Mouse (Mus musculus): ENCODE measurements at regions not wholly inside any gene's neighbourhood (a gene's known extent, or its start where the extent isn't known, plus 50 kb on each side); places are given as distances from the start of the nearest gene placed in this dataset.
A peak's percentile ranks its signal among the peaks of the same experiment; 100 is the strongest.

DNA sequence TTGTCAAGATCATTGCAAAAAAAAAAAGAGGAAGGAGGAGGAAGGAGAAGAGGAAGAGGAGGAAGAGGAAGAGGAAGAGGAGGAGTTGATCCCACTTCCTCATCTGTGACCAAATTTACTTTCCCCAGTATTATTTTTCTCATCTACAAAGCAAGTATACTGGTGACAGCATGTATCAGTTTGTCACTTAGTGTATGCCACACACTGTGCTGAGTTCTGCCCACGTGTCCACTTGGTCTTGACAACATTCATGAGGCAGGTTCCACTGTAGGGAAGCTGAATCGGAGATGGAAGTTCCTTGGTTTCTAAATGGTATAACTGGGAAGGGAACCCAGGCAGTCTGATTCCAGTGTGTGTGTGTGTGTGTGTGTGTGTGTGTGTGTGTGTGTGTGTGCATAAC, 122.3 kb upstream of the Hs3st2 start:
- 82% methylated on average over 2 of the region's 2 CpGs for WGBS

DNA sequence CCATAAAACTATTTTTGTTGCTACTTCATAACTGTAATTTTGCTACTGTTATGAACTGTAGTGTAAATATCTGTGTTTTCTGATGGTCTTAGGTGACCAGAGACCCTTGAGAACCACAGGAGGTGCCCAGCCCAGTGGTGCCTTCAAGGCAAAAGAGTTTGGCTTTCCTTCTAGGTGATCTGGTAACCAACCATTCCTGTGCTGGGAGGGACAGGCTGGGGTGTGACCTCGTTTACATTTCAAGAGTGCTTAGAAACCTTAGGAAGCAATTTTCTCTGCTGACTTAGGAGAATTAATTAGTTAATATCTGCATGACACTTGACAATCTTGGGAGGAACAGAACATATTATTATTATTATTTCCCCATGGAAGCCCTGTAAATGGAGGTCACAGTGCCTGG, 111.1 kb upstream of the Hs3st2 start:
- no peak for ATAC-seq (ENCODE audit: insufficient number of reproducible peaks, insufficient read depth, low FRiP score, low TSS enrichment, low read depth)
- Histone ChIP-seq H3K36me3 (no peaks in the 10 kb centered on the region), H3K27me3 (no peaks in the 10 kb centered on the region), H3K4me3 (no peak overlapping the region), H3K27ac (no peak overlapping the region), H3K4me1 (no peaks in the 10 kb centered on the region), H3K9ac (no peak overlapping the region), H3K4me2 (no peak overlapping the region), H3K9me3 (no peaks in the 10 kb centered on the region)
- 62% methylated on average over 1 of the region's 1 CpGs for WGBS

More for the DNA sequence above, 122.3 kb upstream of the Hs3st2 start:
- no peak overlapping the region for H3K4me3 ChIP-seq
- no peak overlapping the region for H3K4me2 ChIP-seq
- no peak for ATAC-seq (ENCODE audit: insufficient number of reproducible peaks, insufficient read depth, low FRiP score, low TSS enrichment, low read depth)
- no peaks in the 10 kb centered on the region for H3K27me3 ChIP-seq
- H3K4me1 ChIP-seq, result no peaks in the 10 kb centered on the region
- H3K27ac ChIP-seq, result no peak overlapping the region
- no peak overlapping the region for H3K9ac ChIP-seq
- no peaks in the 10 kb centered on the region for H3K36me3 ChIP-seq
- H3K9me3 ChIP-seq, result no peaks in the 10 kb centered on the region

DNA sequence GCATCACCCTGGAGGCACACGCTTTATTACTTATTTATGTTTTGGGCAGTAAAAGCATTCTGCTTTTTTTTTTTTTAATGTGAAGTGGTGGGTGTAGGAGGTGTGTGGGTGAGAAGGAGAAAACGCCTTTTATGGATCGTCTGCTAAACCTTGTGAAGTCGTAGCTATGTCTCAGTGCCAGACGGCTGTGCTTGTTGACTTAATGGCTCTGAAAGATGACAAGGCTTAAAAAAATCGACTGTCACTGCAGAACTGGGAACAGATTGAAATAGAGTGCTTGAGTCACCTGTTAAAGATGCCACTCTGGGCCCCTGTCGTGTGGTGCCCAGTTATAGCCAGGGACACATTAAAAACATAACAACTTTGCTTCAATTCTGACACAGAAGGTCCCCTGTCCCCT, 109.5 kb upstream of the Hs3st2 start:
- no peak for ATAC-seq (ENCODE audit: insufficient number of reproducible peaks, insufficient read depth, low FRiP score, low TSS enrichment, low read depth)
- 75% methylated on average over 7 of the region's 7 CpGs for WGBS
- H3K36me3 ChIP-seq, result no peaks in the 10 kb centered on the region
- no peaks in the 10 kb centered on the region for H3K4me1 ChIP-seq
- no peak overlapping the region for H3K4me2 ChIP-seq
- H3K4me3 ChIP-seq, result no peak overlapping the region
- H3K27ac ChIP-seq, result no peak overlapping the region
- no peak overlapping the region for H3K9ac ChIP-seq
- H3K9me3 ChIP-seq, result no peaks in the 10 kb centered on the region
- no peaks in the 10 kb centered on the region for H3K27me3 ChIP-seq

DNA sequence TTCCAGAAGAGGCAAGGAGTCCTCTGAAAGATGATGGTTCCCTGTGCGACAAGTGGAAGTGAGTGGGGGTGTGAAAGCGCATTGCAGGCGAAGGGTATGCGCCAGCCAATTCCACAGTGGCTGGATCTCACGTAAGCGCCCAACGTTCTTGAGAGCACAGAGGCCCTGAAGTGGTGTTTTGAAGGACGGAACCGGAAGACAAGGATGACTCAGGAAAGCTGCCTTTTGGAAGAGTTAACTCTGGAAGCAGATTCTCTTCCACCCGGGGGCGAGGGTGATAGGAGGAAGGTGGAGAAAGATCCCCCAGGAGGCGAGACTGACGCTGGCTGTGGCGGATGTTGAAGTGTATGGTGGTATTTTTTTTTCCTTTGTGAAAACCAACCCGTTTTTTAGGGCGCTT, 101.9 kb upstream of the Hs3st2 start:
- Histone ChIP-seq H3K9me3 (0 out of 2 replicates have a peak, but pooled peaks cover 3% of the 10 kb centered on the region), H3K4me1 (no peaks in the 10 kb centered on the region), H3K27ac (no peak overlapping the region), H3K4me3 (no peak overlapping the region), H3K9ac (no peak overlapping the region), H3K4me2 (no peak overlapping the region), H3K36me3 (no peaks in the 10 kb centered on the region), H3K27me3 (no peaks in the 10 kb centered on the region)
- ATAC-seq (ENCODE audit: insufficient number of reproducible peaks, insufficient read depth, low FRiP score, low TSS enrichment, low read depth), result no peak
- WGBS, result 85% methylated on average over 16 of the region's 16 CpGs

DNA sequence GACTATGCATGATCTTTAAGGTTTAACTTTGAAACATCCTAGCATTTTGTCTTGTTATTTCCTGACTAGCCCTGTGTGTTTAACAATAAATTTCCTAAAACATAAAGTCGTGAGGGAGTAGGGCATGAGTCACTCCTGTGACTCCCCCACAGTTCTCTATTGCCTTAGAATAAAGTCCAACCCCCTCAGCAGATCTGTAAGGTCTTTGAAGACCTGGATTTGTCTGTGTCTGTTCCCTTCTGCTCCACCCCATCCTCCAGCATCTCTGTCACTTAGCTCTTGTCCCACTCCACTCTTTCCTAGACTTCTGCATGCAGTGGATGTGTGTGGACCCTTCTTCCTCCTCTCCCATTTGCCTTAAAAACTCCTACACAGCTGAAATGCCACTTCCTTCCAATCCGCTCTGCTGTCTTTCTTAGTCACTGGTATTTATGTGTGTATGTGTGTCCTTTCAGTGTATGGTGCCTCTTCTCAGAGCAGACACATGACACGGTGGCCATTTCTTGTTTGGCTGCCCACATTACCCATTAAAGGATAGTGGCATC, 95.4 kb upstream of the Hs3st2 start:
- no peak overlapping the region for H3K4me2 ChIP-seq
- no peaks in the 10 kb centered on the region for H3K4me1 ChIP-seq
- H3K9me3 ChIP-seq, result 0 out of 2 replicates have a peak, but pooled peaks cover 3% of the 10 kb centered on the region
- no peaks in the 10 kb centered on the region for H3K36me3 ChIP-seq
- no peaks in the 10 kb centered on the region for H3K27me3 ChIP-seq
- no peak overlapping the region for H3K27ac ChIP-seq
- WGBS, result 75% methylated on average over 3 of the region's 3 CpGs
- no peak for ATAC-seq (ENCODE audit: insufficient number of reproducible peaks, insufficient read depth, low FRiP score, low TSS enrichment, low read depth)
- no peak overlapping the region for H3K9ac ChIP-seq
- H3K4me3 ChIP-seq, result no peak overlapping the region

DNA sequence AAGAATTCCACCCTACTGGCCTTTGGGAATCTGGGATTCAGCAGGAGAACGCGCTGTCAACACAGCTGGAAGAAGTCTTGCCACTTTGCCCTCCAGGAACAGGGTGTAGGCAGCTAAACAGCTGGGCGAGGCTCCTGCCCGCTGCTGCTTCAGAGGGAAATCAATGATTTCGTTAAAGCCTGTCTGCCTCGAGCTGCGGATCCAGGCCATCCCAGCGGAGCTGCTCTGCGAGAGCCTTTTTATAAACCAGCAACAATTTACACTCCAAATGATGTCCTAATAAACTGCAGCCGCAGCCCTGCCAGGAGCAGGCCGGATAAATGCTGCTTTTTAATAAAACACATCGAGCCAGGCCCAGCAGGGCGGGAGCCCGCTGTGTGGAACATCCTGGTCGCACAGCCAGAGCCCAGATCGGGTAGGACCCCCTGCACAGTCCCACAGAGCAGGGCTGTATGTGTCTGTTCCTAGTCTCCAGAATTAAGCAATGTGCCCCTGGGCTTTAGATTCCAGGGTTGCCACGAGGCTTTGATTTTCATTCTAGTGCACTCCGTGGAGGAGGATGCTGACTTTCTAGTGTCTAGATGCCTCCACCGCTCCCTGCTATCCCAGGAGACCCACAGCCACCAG, 78.6 kb upstream of the Hs3st2 start:
- Histone ChIP-seq H3K4me2 (peak overlapping the region; percentile 50), H3K4me3 (0 out of 2 replicates have a peak overlapping the region, but pooled peaks have one; percentile 10), H3K36me3 (no peaks in the 10 kb centered on the region), H3K27ac (no peak overlapping the region), H3K9ac (peak overlapping the region; percentile 32; the same call in 1 of the 2 replicates), H3K27me3 (0 out of 2 replicates have a peak, but pooled peaks cover 3% of the 10 kb centered on the region), H3K4me1 (peaks cover 6% of the 10 kb centered on the region; the same call in 1 of the 2 replicates), H3K9me3 (no peaks in the 10 kb centered on the region)
- ATAC-seq (ENCODE audit: insufficient number of reproducible peaks, insufficient read depth, low FRiP score, low TSS enrichment, low read depth), result peak; percentile 20; the same call in 1 of the 2 replicates
- WGBS, result 4% methylated on average over 19 of the region's 19 CpGs

DNA sequence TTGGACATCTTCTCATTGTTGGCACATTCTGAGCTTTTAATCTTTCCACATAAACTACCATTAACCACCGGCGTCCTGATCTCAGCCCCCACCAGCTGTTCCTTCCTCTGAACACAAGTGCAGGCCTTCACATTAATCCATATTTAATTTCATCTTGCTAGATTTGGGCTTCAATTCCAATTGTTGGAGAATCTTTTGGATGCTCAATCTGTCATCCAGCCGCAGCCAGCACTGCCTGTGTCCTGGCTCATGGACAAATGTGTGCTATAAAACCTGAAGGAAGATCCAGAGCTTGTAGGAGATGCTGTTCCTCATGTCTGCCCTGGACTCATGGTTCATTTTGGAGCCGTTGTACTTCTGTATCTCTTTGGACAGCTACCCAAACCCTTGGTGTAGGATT, 77.1 kb upstream of the Hs3st2 start:
- H3K9ac ChIP-seq, result no peak overlapping the region
- ATAC-seq (ENCODE audit: insufficient number of reproducible peaks, insufficient read depth, low FRiP score, low TSS enrichment, low read depth), result no peak
- no peaks in the 10 kb centered on the region for H3K9me3 ChIP-seq
- 0 out of 2 replicates have a peak, but pooled peaks cover 3% of the 10 kb centered on the region for H3K27me3 ChIP-seq
- WGBS, result 85% methylated on average over 4 of the region's 4 CpGs
- H3K4me3 ChIP-seq, result no peak overlapping the region
- H3K36me3 ChIP-seq, result no peaks in the 10 kb centered on the region
- no peak overlapping the region for H3K27ac ChIP-seq
- H3K4me1 ChIP-seq, result peaks cover 6% of the 10 kb centered on the region; the same call in 1 of the 2 replicates
- no peak overlapping the region for H3K4me2 ChIP-seq

DNA sequence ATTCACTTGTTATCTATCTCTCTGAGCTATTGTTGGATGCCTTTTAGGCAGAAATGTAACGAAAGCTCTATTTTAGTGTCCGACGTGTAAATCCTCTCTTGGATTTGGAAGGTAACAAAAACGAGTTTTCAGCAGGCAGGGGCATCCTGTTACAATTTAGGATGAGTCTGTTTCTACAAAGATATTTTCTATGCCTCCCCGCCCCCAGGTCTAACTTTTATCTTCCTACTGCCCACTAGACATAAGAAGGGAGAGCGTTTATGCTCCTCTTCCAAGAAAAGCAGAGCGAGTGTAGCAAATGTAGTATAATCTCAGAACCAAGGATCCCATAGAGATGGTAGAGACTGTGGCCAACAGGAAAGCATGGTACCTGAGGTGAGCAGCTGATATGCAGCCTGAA, 62.4 kb upstream of the Hs3st2 start:
- WGBS, result 75% methylated on average over 7 of the region's 7 CpGs
- Histone ChIP-seq H3K27ac (no peak overlapping the region), H3K9ac (no peak overlapping the region), H3K9me3 (no peaks in the 10 kb centered on the region), H3K27me3 (no peaks in the 10 kb centered on the region), H3K36me3 (no peaks in the 10 kb centered on the region), H3K4me1 (no peaks in the 10 kb centered on the region), H3K4me3 (no peak overlapping the region), H3K4me2 (no peak overlapping the region)
- no peak for ATAC-seq (ENCODE audit: insufficient number of reproducible peaks, insufficient read depth, low FRiP score, low TSS enrichment, low read depth)

DNA sequence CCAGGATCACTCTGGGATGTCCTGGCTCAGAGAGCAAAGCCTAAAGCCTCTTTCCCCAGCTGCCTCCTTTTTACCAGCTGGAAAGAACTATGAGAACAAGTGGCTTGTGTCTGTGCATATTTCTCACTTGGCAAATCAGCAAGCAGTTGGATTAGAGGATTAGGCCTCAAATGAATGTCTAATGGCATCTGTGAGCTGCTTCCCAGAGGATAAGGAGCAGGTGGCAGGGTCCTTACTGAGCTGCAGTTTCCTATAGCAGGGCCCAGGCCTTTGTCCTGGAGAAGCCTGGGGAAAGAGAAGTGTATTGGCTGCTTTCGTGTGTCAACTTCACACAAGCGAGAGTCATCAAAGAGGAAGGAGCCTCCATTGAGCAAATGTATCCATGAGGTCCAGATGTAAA, 59.1 kb upstream of the Hs3st2 start:
- Histone ChIP-seq H3K9me3 (no peaks in the 10 kb centered on the region), H3K4me3 (no peak overlapping the region), H3K4me1 (no peaks in the 10 kb centered on the region), H3K27me3 (no peaks in the 10 kb centered on the region), H3K4me2 (no peak overlapping the region), H3K27ac (no peak overlapping the region), H3K36me3 (no peaks in the 10 kb centered on the region), H3K9ac (no peak overlapping the region)
- 63% methylated on average over 2 of the region's 2 CpGs for WGBS
- no peak for ATAC-seq (ENCODE audit: insufficient number of reproducible peaks, insufficient read depth, low FRiP score, low TSS enrichment, low read depth)

DNA sequence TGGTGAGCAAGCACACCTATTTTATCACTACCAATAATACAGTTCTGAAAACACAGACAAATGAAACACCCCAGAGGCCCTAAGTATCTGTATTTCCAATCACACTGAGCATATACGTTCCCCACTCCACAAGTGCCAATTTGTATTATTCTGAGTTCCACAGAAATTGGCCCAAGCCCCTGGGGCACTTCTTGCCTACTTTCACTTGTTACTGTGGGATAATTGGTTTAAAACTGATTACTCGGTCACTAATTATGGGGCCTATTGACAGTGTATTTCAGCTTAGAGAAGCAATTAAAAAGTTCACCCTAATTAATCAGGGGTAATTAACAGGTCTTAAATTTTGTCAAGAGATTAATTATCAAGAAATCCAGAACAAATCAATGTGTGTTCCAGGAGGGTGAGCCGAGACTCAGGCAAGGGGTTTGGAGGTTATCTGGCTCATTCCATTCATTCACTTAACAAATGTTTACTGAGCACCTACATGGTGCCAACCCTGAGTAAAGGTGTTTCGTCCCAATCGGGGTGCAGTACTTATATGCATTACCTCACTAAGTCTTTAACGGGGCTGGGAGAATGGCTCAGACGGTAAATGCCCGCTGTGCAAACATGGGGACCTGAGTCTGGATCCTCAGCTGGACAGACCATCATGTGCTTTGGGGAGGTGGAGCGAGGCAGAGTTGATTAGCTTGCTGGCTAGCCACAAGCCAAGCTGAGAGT, 56.1 kb upstream of the Hs3st2 start:
- WGBS, result 73% methylated on average over 9 of the region's 9 CpGs
- no peak overlapping the region for H3K27ac ChIP-seq
- H3K4me1 ChIP-seq, result peaks cover 4% of the 10 kb centered on the region
- H3K4me3 ChIP-seq, result no peak overlapping the region
- no peaks in the 10 kb centered on the region for H3K27me3 ChIP-seq
- no peaks in the 10 kb centered on the region for H3K36me3 ChIP-seq
- no peak for ATAC-seq (ENCODE audit: insufficient number of reproducible peaks, insufficient read depth, low FRiP score, low TSS enrichment, low read depth)
- no peaks in the 10 kb centered on the region for H3K9me3 ChIP-seq
- H3K9ac ChIP-seq, result no peak overlapping the region
- H3K4me2 ChIP-seq, result no peak overlapping the region

DNA sequence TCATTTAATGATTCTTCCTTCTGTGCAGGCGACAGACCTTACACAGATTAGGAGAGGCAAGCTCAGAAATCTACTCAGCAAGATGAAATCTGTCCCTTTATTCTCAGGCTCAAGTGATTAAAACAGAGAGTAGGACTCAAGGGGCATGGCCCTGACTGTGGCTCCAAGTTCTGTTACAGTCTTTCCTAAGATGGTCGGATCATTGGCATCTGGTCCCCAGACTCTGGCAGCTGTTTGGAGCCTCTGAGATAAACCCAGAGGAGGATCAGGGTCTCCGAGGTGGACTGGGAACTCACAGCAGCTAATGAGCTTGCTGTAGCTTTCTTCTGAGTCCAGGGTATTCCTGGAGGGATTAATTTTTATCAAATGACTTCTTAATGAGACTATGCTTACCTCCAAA, 51.7 kb upstream of the Hs3st2 start:
- H3K9me3 ChIP-seq, result no peaks in the 10 kb centered on the region
- WGBS, result 52% methylated on average over 3 of the region's 3 CpGs
- H3K27ac ChIP-seq, result no peak overlapping the region
- H3K4me3 ChIP-seq, result no peak overlapping the region
- H3K9ac ChIP-seq, result no peak overlapping the region
- peaks cover 4% of the 10 kb centered on the region for H3K4me1 ChIP-seq
- no peaks in the 10 kb centered on the region for H3K36me3 ChIP-seq
- no peaks in the 10 kb centered on the region for H3K27me3 ChIP-seq
- ATAC-seq (ENCODE audit: insufficient number of reproducible peaks, insufficient read depth, low FRiP score, low TSS enrichment, low read depth), result no peak
- no peak overlapping the region for H3K4me2 ChIP-seq

Data from embryonic facial prominence, embryonic 13.5 days (tissue).